Mouse (Mus musculus): Measurements from ENCODE around the gene Idi1. TPM values are rescaled to one million over a fixed set of nuclear protein-coding genes. Genes with fewer than 3 reads are reported as not detected.
"Not testable (repeated sequence)": the region's sequence is repeated elsewhere in the genome, so short reads cannot be mapped to it uniquely, and the experiment has no call there.

Idi1 gene
- polyA plus RNA-seq, 1 experiment from 2014 or later: 125 TPM

GRCm38 (mm10) chr13:8870160-8870509 lies 15.2 kb upstream of the Idi1 start:
- Histone ChIP-seq H3K9me3 (replicated peaks; ENCODE audit: control insufficient read depth, low read length) (no peaks in the 10 kb centered on the region), H3K4me1 (ENCODE audit: control insufficient read depth, insufficient read depth, low read length) (no peaks in the 10 kb centered on the region), H3K4me3 (ENCODE audit: low read depth, low read length) (peak overlapping the region; percentile 85), H3K36me3 (replicated peaks; ENCODE audit: control insufficient read depth, insufficient read depth, low read depth, low read length) (no peaks in the 10 kb centered on the region), H3K9ac (replicated peaks; ENCODE audit: low read length) (peak overlapping the region; percentile 85), H3K4me2 (ENCODE audit: low read depth, low read length) (peak overlapping the region; percentile 68), H3K27me3 (ENCODE audit: control insufficient read depth, insufficient read depth, low read length) (no peaks in the 10 kb centered on the region), H3K27ac (replicated peaks; ENCODE audit: low read depth, low read length) (peak overlapping the region; percentile 65; the same call in 1 of the 2 replicates)
- DNase-seq (ENCODE audit: low spot score) (no peak), ATAC-seq (replicated peaks; ENCODE audit: insufficient number of reproducible peaks, low FRiP score, low TSS enrichment, low read depth) (no peak)
- 4% methylated on average over 9 of the region's 9 CpGs for WGBS

- no peaks in the 10 kb centered on the region for H3K36me3 ChIP-seq (replicated peaks; ENCODE audit: control insufficient read depth, insufficient read depth, low read depth, low read length)
- DNase-seq (ENCODE audit: low spot score) (peak; percentile 92), ATAC-seq (replicated peaks; ENCODE audit: insufficient number of reproducible peaks, low FRiP score, low TSS enrichment, low read depth) (peak; percentile 92)
- peak overlapping the region; percentile 85 for H3K4me3 ChIP-seq (ENCODE audit: low read depth, low read length)
- H3K27me3 ChIP-seq (ENCODE audit: control insufficient read depth, insufficient read depth, low read length): no peaks in the 10 kb centered on the region
- peak overlapping the region; percentile 93 for H3K27ac ChIP-seq (replicated peaks; ENCODE audit: low read depth, low read length)
- H3K4me2 ChIP-seq (ENCODE audit: low read depth, low read length): peak overlapping the region; percentile 68
- no peaks in the 10 kb centered on the region for H3K4me1 ChIP-seq (ENCODE audit: control insufficient read depth, insufficient read depth, low read length)
- no peaks in the 10 kb centered on the region for H3K9me3 ChIP-seq (replicated peaks; ENCODE audit: control insufficient read depth, low read length)
- WGBS: under 1% methylated on average over 57 of the region's 57 CpGs
- peak overlapping the region; percentile 85 for H3K9ac ChIP-seq (replicated peaks; ENCODE audit: low read length)
Observed at GRCm38 (mm10) chr13:8870510-8871313, 14.6 kb upstream of the Idi1 start.

DNA sequence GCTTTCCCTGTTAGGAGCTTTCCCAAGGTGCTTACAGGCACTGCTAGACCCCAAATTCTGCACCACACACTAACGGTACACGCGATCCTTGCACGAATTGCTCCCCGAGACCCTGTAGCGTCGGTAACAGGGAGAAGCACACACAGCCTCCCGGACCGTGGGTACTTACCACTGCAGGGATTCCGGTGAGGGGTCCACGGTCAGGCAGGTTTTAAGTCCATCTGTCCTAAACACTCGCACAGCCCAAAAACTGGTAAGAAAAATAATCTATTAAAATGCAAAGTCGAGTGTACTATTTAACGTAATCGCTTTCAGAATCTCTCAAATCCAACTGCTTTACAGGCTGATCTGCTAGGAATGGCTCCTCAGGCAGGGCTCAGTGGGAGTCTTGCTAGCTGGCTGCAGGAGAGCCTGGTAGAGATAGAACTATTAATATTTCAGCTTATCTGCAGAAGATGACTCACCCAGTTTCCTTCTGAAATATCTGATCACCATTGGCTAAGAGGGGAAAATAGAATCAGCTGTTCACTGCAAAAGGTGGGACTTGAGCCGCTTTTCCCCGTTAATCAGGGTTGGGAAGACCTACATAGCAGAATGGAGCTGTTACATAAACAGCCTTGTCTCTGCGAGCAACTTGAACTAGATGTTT lies 13.9 kb upstream of the Idi1 start, which contains the start of gene Wdr37:
Gene Wdr37, minus strand, starts transcription at position 596 of the 649 bp plus-strand sequence.
- peak within 1 kb of the TSS; percentile 85 for H3K9ac ChIP-seq (replicated peaks; ENCODE audit: low read length)
- DNase-seq (ENCODE audit: low spot score) (peak; percentile 26), ATAC-seq (replicated peaks; ENCODE audit: insufficient number of reproducible peaks, low FRiP score, low TSS enrichment, low read depth) (peak; percentile 21; the same call in 1 of the 2 replicates)
- peak within 1 kb of the TSS; percentile 85 for H3K4me3 ChIP-seq (ENCODE audit: low read depth, low read length)
- H3K27me3 ChIP-seq (ENCODE audit: control insufficient read depth, insufficient read depth, low read length): no peaks in the 10 kb centered on the region
- H3K36me3 ChIP-seq (replicated peaks; ENCODE audit: control insufficient read depth, insufficient read depth, low read depth, low read length): no peaks in the 10 kb centered on the region
- H3K4me2 ChIP-seq (ENCODE audit: low read depth, low read length): peak within 1 kb of the TSS; percentile 68
- no peaks in the 10 kb centered on the region for H3K9me3 ChIP-seq (replicated peaks; ENCODE audit: control insufficient read depth, low read length)
- peak within 1 kb of the TSS; percentile 93 for H3K27ac ChIP-seq (replicated peaks; ENCODE audit: low read depth, low read length)
- WGBS: 1% methylated on average over 18 of the region's 18 CpGs
- H3K4me1 ChIP-seq (ENCODE audit: control insufficient read depth, insufficient read depth, low read length): no peaks in the 10 kb centered on the region

GRCm38 (mm10) chr13:8873776-8874175 lies 11.5 kb upstream of the Idi1 start:
- H3K9me3 ChIP-seq (replicated peaks; ENCODE audit: control insufficient read depth, low read length): no peaks in the 10 kb centered on the region
- whole genome bisulfite sequencing: 94% methylated on average over 1 of the region's 1 CpGs
- no peak overlapping the region for H3K4me3 ChIP-seq (ENCODE audit: low read depth, low read length)
- no peak overlapping the region for H3K9ac ChIP-seq (replicated peaks; ENCODE audit: low read length)
- no peaks in the 10 kb centered on the region for H3K36me3 ChIP-seq (replicated peaks; ENCODE audit: control insufficient read depth, insufficient read depth, low read depth, low read length)
- no peak for DNase-seq (ENCODE audit: low spot score)
- no peaks in the 10 kb centered on the region for H3K27me3 ChIP-seq (ENCODE audit: control insufficient read depth, insufficient read depth, low read length)
- no peak overlapping the region for H3K4me2 ChIP-seq (ENCODE audit: low read depth, low read length)
- H3K27ac ChIP-seq (replicated peaks; ENCODE audit: low read depth, low read length): no peak overlapping the region
- no peak for ATAC-seq (replicated peaks; ENCODE audit: insufficient number of reproducible peaks, low FRiP score, low TSS enrichment, low read depth)
- no peaks in the 10 kb centered on the region for H3K4me1 ChIP-seq (ENCODE audit: control insufficient read depth, insufficient read depth, low read length)

- DNase-seq (ENCODE audit: low spot score): no peak
- Histone ChIP-seq H3K9ac (replicated peaks; ENCODE audit: low read length) (no peak overlapping the region), H3K27ac (replicated peaks; ENCODE audit: low read depth, low read length) (no peak overlapping the region), H3K27me3 (ENCODE audit: control insufficient read depth, insufficient read depth, low read length) (no peaks in the 10 kb centered on the region), H3K4me2 (ENCODE audit: low read depth, low read length) (no peak overlapping the region), H3K36me3 (replicated peaks; ENCODE audit: control insufficient read depth, insufficient read depth, low read depth, low read length) (no peaks in the 10 kb centered on the region), H3K9me3 (replicated peaks; ENCODE audit: control insufficient read depth, low read length) (no peaks in the 10 kb centered on the region), H3K4me3 (ENCODE audit: low read depth, low read length) (no peak overlapping the region), H3K4me1 (ENCODE audit: control insufficient read depth, insufficient read depth, low read length) (no peaks in the 10 kb centered on the region)
- no peak for ATAC-seq (replicated peaks; ENCODE audit: insufficient number of reproducible peaks, low FRiP score, low TSS enrichment, low read depth)
- 68% methylated on average over 3 of the region's 3 CpGs for WGBS
Observed at GRCm38 (mm10) chr13:8881611-8882010, 3.7 kb upstream of the Idi1 start.

DNA sequence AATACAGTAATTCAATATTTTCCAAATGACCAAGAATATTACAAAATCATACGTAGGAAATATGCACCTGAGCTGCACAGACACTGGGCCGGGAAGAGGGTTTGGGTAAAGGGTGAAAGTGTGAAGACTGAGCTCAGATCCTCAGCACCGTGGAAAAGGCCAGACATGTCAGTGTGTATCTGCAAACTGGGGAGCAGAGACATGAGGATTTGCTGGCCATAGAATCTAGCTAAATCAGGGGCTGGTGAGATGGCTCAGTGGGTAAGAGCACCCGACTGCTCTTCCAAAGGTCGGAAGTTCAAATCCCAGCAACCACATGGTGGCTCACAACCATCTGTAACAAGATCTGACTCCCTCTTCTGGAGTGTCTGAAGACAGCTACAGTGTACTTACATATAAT lies 1.4 kb upstream of the Idi1 start:
- not testable (repeated sequence) for H3K36me3 ChIP-seq (replicated peaks; ENCODE audit: control insufficient read depth, insufficient read depth, low read depth, low read length); ATAC-seq (replicated peaks; ENCODE audit: insufficient number of reproducible peaks, low FRiP score, low TSS enrichment, low read depth); H3K27me3 ChIP-seq (ENCODE audit: control insufficient read depth, insufficient read depth, low read length); H3K4me3 ChIP-seq (ENCODE audit: low read depth, low read length); H3K4me1 ChIP-seq (ENCODE audit: control insufficient read depth, insufficient read depth, low read length); H3K9ac ChIP-seq (replicated peaks; ENCODE audit: low read length); H3K9me3 ChIP-seq (replicated peaks; ENCODE audit: control insufficient read depth, low read length); H3K4me2 ChIP-seq (ENCODE audit: low read depth, low read length); H3K27ac ChIP-seq (replicated peaks; ENCODE audit: low read depth, low read length); DNase-seq (ENCODE audit: low spot score)
- 77% methylated on average over 5 of the region's 5 CpGs for WGBS

GRCm38 (mm10) chr13:8886185-8886560 lies 872 bp downstream of the Idi1 start:
- no peaks in the 10 kb centered on the region for H3K4me1 ChIP-seq (ENCODE audit: control insufficient read depth, insufficient read depth, low read length)
- peak overlapping the region; percentile 54 for H3K9ac ChIP-seq (replicated peaks; ENCODE audit: low read length)
- 0 out of 2 replicates have a peak overlapping the region, but pooled peaks have one; percentile 7 for H3K27ac ChIP-seq (replicated peaks; ENCODE audit: low read depth, low read length)
- 4% methylated on average over 9 of the region's 9 CpGs for WGBS
- H3K27me3 ChIP-seq (ENCODE audit: control insufficient read depth, insufficient read depth, low read length): no peaks in the 10 kb centered on the region
- DNase-seq (ENCODE audit: low spot score) (no peak), ATAC-seq (replicated peaks; ENCODE audit: insufficient number of reproducible peaks, low FRiP score, low TSS enrichment, low read depth) (no peak)
- peak overlapping the region; percentile 55 for H3K4me2 ChIP-seq (ENCODE audit: low read depth, low read length)
- H3K4me3 ChIP-seq (ENCODE audit: low read depth, low read length): peak overlapping the region; percentile 60
- no peaks in the 10 kb centered on the region for H3K9me3 ChIP-seq (replicated peaks; ENCODE audit: control insufficient read depth, low read length)
- no peaks in the 10 kb centered on the region; the same call in 1 of the 2 replicates for H3K36me3 ChIP-seq (replicated peaks; ENCODE audit: control insufficient read depth, insufficient read depth, low read depth, low read length)

GRCm38 (mm10) chr13:8888603-8889002 lies 3.3 kb downstream of the Idi1 start:
- no peaks in the 10 kb centered on the region for H3K27me3 ChIP-seq (ENCODE audit: control insufficient read depth, insufficient read depth, low read length)
- H3K27ac ChIP-seq (replicated peaks; ENCODE audit: low read depth, low read length): no peak overlapping the region
- no peak overlapping the region for H3K4me3 ChIP-seq (ENCODE audit: low read depth, low read length)
- DNase-seq (ENCODE audit: low spot score): peak; percentile 41
- no peak overlapping the region for H3K4me2 ChIP-seq (ENCODE audit: low read depth, low read length)
- no peak overlapping the region for H3K9ac ChIP-seq (replicated peaks; ENCODE audit: low read length)
- H3K4me1 ChIP-seq (ENCODE audit: control insufficient read depth, insufficient read depth, low read length): no peaks in the 10 kb centered on the region
- no peak for ATAC-seq (replicated peaks; ENCODE audit: insufficient number of reproducible peaks, low FRiP score, low TSS enrichment, low read depth)
- H3K36me3 ChIP-seq (replicated peaks; ENCODE audit: control insufficient read depth, insufficient read depth, low read depth, low read length): no peaks in the 10 kb centered on the region; the same call in 1 of the 2 replicates
- WGBS: 98% methylated on average over 1 of the region's 1 CpGs
- H3K9me3 ChIP-seq (replicated peaks; ENCODE audit: control insufficient read depth, low read length): no peaks in the 10 kb centered on the region
